Mouse (Mus musculus) cerebellum, adult 2 months (tissue): ENCODE measurements around the gene Jkamp. TPM values are rescaled to one million over a fixed set of nuclear protein-coding genes. Genes with fewer than 3 reads are reported as not detected.
"Not testable (repeated sequence)": the region's sequence is repeated elsewhere in the genome, so short reads cannot be mapped to it uniquely, and the experiment has no call there.

Experiments used
- DNase-seq, 2 experiments: peaks; one replicate each; pipeline ENCODE4 v3.0.0; 2021
- H3K27ac ChIP-seq: fragments of 200-500 bp; 2 replicates; pipeline ENCODE4 v1.5.1; 2012; ENCODE audit warnings: low read length, control low read depth, inconsistent platforms; ENCODE audit not compliant: insufficient read depth
- H3K27me3 ChIP-seq: fragments of 200-500 bp; 2 replicates; pipeline ENCODE4 v1.6.1; 2012; ENCODE audit warnings: inconsistent platforms, mild to moderate bottlenecking, low read length, moderate library complexity; ENCODE audit not compliant: control insufficient read depth, insufficient read depth
- H3K4me1 ChIP-seq: fragments of 200-500 bp; 2 replicates; pipeline ENCODE4 v1.6.1; 2011; ENCODE audit warnings: low read length; ENCODE audit not compliant: control insufficient read depth, insufficient read depth
- H3K4me3 ChIP-seq: fragments of 200-500 bp; replicated peaks from 2 replicates; pipeline ENCODE3; 2011; ENCODE audit warnings: mild to moderate bottlenecking, low read depth, low read length, control low read depth; ENCODE audit not compliant: insufficient read depth
- CTCF ChIP-seq: fragments of 200-500 bp; IDR thresholded peaks from 2 replicates; pipeline ENCODE4 v1.5.1; 2011; ENCODE audit warnings: low read depth, mild to moderate bottlenecking, control low read depth, low read length, moderate library complexity, borderline replicate concordance; ENCODE audit not compliant: insufficient read depth
- POLR2A ChIP-seq: fragments of 200-500 bp; IDR thresholded peaks from 2 replicates; pipeline ENCODE4 v1.6.1; 2011; ENCODE audit warnings: low read length, control low read depth, borderline replicate concordance; ENCODE audit not compliant: insufficient read depth
- WGBS: fragments of 180-500 bp; shearing (Covaris S2); methylation state at CpG from one replicate; pipeline ENCODE4 v1.1.7; 2018; 5-methylcytosine and 5-hydroxymethylcytosine counted together
- polyA plus RNA-seq: library from polyadenylated mRNA; depleted of rRNA; stranded (reverse); fragments of >200 nt; gene quantifications from 2 replicates; pipeline ENCODE4 v1.2.3, GENCODE M21; 2012; rRNA removed

Jkamp gene
- polyA plus RNA-seq, result 93.2 and 98.3 TPM in 2 replicates

DNA sequence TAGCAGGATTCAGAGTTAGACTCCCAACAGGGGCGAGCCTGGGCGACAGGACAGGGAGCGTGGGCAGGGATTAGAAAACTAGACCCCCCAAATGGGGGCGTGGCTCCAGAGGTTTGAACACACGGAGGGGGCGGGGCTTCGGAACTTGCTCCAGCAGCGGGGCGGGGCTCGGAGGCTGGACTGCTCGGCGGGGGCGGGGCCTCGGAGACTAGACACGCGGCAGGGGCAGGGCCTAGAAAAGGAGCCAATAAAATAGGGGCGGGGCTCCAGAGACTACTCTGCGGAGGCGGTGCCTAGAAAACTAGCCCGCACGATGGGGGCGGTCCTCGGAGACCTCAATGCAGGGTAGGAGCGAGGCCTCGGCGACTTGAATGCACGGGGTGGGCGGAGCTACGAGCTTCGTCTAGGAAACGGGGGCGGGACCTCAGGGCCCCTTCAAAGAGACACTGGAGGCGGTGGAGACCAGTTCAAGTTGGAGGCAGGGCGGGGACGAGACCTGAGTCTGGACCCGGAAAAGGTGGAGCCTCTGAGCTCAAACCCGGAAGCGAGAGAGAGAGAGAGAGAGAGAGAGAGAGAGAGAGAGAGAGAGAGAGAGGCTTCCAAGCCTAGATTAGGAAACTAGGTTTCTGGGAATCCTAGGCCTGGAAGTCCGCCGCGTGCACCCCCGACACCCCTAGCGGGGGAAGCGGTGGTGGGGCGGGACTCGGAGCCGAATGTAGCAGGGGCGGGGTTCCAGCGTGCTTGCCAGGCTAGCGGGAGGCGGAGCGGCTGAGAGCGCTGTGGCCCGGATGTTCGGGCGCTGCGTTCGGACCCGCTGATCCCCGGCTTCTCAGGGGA is at the start of gene Jkamp, which contains the start of gene L3hypdh:
Gene Jkamp (plus strand): TSS at position 261 of the 837 bp plus-strand sequence.
Gene L3hypdh (minus strand): TSS at position 111 of the 837 bp plus-strand sequence.
- Histone ChIP-seq H3K4me3 (peak within 1 kb of the TSS; percentile 76), H3K27me3 (no peaks in the 10 kb centered on the region), H3K27ac (peak within 1 kb of the TSS; percentile 77), H3K4me1 (no peaks in the 10 kb centered on the region; the same call in 1 of the 2 replicates)
- DNase-seq, result peak; percentile 96
- 2% methylated on average over 60 of the region's 60 CpGs for WGBS
- TF ChIP-seq CTCF (no peak), POLR2A (peak; percentile 71)

DNA sequence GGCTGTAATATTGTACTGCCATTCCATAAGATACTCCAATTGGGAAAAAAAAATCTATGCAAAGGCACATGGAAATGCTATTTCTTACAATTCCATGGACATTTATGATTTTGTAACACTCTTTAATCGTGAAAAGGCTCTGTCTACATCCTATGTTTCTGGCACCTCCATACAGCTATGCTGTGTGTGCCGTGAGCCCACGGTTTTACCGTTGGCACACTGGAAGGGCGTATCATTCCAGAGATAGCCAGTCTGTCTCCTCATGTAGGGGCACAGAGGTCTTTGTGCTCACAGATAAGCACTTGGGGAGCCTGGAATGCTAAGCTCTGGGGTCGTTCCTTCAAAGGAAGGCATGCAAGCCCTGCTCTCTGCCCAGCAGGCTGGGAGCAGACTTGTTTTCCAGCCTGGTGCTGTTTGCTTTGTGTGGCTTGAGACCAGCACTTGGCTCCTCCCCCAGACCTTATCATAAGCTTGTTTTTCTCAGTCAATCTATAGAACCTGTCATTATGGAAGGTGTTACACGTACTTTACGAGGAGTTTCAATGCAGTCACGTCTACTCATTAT is 49.2 kb upstream of the Jkamp start:
- Histone ChIP-seq H3K27me3 (no peaks in the 10 kb centered on the region), H3K4me1 (no peaks in the 10 kb centered on the region), H3K27ac (no peak overlapping the region), H3K4me3 (no peak overlapping the region)
- WGBS, result 78% methylated on average over 9 of the region's 9 CpGs
- TF ChIP-seq POLR2A, result no peak
- TF ChIP-seq CTCF, result no peak
- DNase-seq, result no peak

DNA sequence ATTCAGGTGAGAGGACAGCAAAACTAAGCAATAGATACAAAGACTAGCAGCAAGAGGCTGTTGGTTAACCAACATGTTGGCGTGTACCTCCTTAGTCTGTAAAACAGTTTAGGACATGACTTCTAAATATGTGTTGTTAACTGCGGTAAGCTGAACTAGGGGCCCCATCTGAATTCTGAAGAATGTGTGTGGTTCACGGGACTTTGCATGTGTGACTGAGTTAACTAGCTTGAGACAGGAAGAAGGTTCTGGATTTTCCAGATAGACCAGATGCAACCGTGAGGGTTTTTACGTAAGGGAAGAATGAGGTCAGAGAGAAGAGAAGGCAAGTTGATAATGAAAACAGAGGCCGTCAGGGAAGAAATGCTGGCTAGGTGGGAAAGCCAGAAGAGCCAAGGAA is 48.3 kb upstream of the Jkamp start:
- no peak overlapping the region for H3K27ac ChIP-seq
- DNase-seq, result no peak
- no peaks in the 10 kb centered on the region for H3K27me3 ChIP-seq
- no peak overlapping the region for H3K4me3 ChIP-seq
- 91% methylated on average over 6 of the region's 6 CpGs for WGBS
- TF ChIP-seq POLR2A (no peak), CTCF (no peak)
- no peaks in the 10 kb centered on the region for H3K4me1 ChIP-seq

DNA sequence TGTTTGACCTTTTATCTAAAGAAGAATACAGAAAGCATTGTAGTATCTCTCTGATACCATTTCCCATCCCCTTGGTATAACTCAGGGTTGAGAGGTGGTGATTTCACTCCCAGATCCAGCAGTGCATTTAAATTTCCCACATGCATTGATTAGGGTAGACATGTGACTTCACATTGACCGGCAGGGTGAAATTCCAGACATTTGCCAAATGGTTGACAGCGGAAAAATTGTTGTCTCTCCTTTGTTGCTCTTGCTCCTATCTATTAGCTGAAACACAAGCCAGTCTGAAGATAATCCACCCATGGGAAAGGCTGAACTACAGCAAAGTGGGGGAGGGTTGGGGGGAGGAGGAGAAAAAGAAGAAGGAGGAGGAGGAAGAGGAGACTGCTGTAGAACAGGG is 46.5 kb upstream of the Jkamp start:
- 48% methylated on average over 2 of the region's 2 CpGs for WGBS
- DNase-seq, result no peak
- TF ChIP-seq POLR2A (no peak), CTCF (no peak)
- no peaks in the 10 kb centered on the region for H3K27me3 ChIP-seq
- no peaks in the 10 kb centered on the region for H3K4me1 ChIP-seq
- no peak overlapping the region for H3K4me3 ChIP-seq
- no peak overlapping the region for H3K27ac ChIP-seq

DNA sequence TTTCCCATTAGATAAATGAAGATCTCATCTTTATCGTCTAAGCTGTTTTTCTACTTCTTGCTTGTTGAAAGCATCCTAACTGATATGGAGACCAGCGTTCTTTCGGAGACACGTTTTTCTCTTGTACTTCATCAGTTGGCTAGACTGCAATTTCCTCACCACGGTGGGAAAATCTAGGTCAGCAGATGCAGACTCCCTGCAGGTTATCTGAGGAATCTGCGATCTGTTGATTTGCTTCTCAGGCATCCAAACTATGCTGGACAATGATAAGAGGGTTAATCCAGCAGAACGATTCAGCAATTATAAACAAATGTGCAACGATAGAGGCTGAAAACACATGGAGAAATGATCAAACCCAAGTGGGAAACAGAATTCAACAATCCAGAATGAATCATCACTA is 45.9 kb upstream of the Jkamp start:
- DNase-seq, result no peak
- WGBS, result 21% methylated on average over 8 of the region's 8 CpGs
- Histone ChIP-seq H3K27ac (no peak overlapping the region), H3K4me3 (no peak overlapping the region), H3K27me3 (no peaks in the 10 kb centered on the region), H3K4me1 (no peaks in the 10 kb centered on the region)
- TF ChIP-seq CTCF (no peak), POLR2A (no peak)

DNA sequence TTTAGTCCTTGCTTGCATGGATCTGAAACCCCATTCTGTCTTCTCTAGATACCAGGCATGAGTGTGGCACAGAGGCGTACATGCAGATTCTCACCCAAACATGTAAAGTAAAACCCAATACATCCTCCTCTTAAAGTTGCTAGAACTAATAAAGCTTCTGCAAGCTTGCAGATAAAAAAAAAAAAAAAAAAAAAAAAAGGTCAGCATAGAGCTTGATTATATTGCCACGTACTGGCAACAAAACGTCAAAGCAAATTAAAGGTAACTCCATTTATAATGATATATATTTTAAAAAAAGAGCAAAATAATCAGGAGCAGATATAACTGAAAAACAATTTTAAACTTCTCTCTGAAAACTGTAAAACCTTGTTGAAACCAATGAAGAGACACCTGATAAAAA is 44.2 kb upstream of the Jkamp start:
- Histone ChIP-seq H3K27me3 (no peaks in the 10 kb centered on the region; the same call in 1 of the 2 replicates), H3K27ac (no peak overlapping the region), H3K4me3 (no peak overlapping the region), H3K4me1 (no peaks in the 10 kb centered on the region)
- no peak for DNase-seq
- 98% methylated on average over 3 of the region's 3 CpGs for whole genome bisulfite sequencing
- no peak for TF ChIP-seq CTCF
- TF ChIP-seq POLR2A, result no peak

DNA sequence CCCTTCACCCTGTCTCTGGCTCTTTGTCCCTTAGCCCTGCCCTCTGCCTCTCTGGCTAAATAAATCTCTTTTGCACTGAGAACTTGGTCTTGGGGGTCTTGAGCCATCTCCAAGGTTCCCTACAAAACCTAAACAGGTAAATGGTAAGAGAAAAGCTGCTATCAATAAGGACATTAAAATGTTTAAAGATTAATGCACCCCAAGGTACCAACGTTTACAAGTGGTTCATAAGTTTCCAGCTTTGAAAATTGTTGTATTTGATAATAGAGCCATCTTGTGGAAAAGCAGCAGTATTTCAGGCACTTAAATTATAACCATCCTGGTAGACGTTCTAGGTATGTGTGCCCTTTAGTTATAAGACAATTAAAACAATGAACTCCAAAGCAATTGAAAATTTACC is 37.9 kb upstream of the Jkamp start:
- no peak for DNase-seq

DNA sequence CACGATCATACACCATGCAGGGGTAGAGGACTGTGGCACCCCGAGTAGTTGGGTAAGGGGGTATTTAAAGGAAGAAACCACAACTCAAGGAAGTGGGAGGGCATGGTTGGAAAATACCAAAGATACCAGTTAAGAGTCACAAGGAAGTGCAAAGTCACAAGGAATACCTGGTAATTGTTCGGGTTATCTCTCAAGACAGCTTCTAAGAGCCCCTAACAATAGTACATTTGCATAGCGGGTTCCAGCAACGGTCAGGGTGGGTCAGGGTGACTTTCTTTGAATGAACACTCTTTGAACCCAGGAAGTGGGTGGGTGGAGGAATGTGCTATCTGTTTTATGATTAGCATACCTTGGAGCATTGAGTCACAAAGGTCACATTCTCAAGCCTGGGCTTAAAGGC is 35.2 kb upstream of the Jkamp start:
- not testable (repeated sequence) for H3K4me3 ChIP-seq, DNase-seq, H3K4me1 ChIP-seq, H3K27ac ChIP-seq, H3K27me3 ChIP-seq
- WGBS, result 92% methylated on average over 5 of the region's 5 CpGs

More for the DNA sequence above, 37.9 kb upstream of the Jkamp start:
- Histone ChIP-seq H3K27me3 (no peaks in the 10 kb centered on the region; the same call in 1 of the 2 replicates), H3K4me3 (no peak overlapping the region), H3K4me1 (no peaks in the 10 kb centered on the region), H3K27ac (no peak overlapping the region)
- 0% methylated on average over 2 of the region's 2 CpGs for WGBS
- TF ChIP-seq CTCF (peak; percentile 42; the same call in 1 of the 2 replicates), POLR2A (no peak)
